ENCODE assay signal across 8 mouse cellular contexts in genomic region chr17:86505183-86505631, GRCm38 (mm10). TPM values are rescaled to one million over a fixed set of nuclear protein-coding genes. Genes with fewer than 3 reads are reported as not detected.
DNase-seq lines count a peak whose midpoint lies in the region; ATAC-seq lines count a peak whose summit lies in the region.

Gene Gm10309 (minus strand): TSS chr17:86505232.

- DNase-seq in left cerebral cortex, adult 18-20 months (ENCODE audit: low spot score in 2 of 2), result peak; percentile 22 to 23
- DNase-seq in left cerebral cortex, adult 11 months (ENCODE audit: low spot score), result no peak
- DNase-seq in cerebellum, adult 9-10 months, result peak; percentile 86
- DNase-seq in layer of hippocampus, adult 8-10 months (ENCODE audit: low spot score in 2 of 2), result peak; percentile 47 to 48
- DNase-seq in right cerebral cortex, postnatal 4 days, result peak; percentile 20
- no peak for DNase-seq in thymus, adult 18-20 months
- no peak for DNase-seq in thymus, postnatal 25 days

- ATAC-seq in erythroid progenitor cell, adult 5-6 weeks (replicated peaks; ENCODE audit: low FRiP score, poor library complexity, severe bottlenecking), result no peak

RNA-seq across cellular contexts. Expression of gene Gm10309, which starts in this region (rescaled TPM):
- total RNA-seq in left cerebral cortex, adult 18-20 months (2021), result not detected
- total RNA-seq in layer of hippocampus, adult 8-10 months (2022), result not detected
- not detected in 2 replicates for total RNA-seq in erythroid progenitor cell, adult 5-6 weeks (2015; ENCODE audit: low replicate concordance)
- total RNA-seq in erythroid progenitor cell, adult 5-6 weeks (2017; ENCODE audit: low replicate concordance), result not detected in 2 replicates

Comparison
In these comparisons a context has a peak if more than half of its experiments do, and no peak if none do; other contexts are left out.
1. Peak in DNase-seq in left cerebral cortex, adult 18-20 months; RNA of the gene not detected or under 1 TPM.
2. Peak in DNase-seq in layer of hippocampus, adult 8-10 months; RNA of the gene not detected or under 1 TPM.
3. DNase-seq: peak in cerebellum, adult 9-10 months (single experiment) and right cerebral cortex, postnatal 4 days (single experiment); none in left cerebral cortex, adult 11 months (single experiment), thymus, adult 18-20 months (0 of 2) and thymus, postnatal 25 days (single experiment).